Mouse (Mus musculus): Measurements from ENCODE around the gene Nkd1. TPM values are rescaled to one million over a fixed set of nuclear protein-coding genes. Genes with fewer than 3 reads are reported as not detected.

The Nkd1 gene
- total RNA-seq, 4 experiments from 2014 or later, result 38.0 to 56.5 (median 46.5) TPM

GRCm38 (mm10) chr8:88620931-88621330, 99.8 kb downstream of the Nkd1 start:
- DNase-seq, result no peak

- DNase-seq, result peak; percentile 53
Measured at GRCm38 (mm10) chr8:88621408-88621807, 100.3 kb downstream of the Nkd1 start.

- no peak for DNase-seq
Measured at GRCm38 (mm10) chr8:88623351-88623750, 102.2 kb downstream of the Nkd1 start.

GRCm38 (mm10) chr8:88624276-88624675, 103.1 kb downstream of the Nkd1 start:
- DNase-seq, result no peak

GRCm38 (mm10) chr8:88626433-88626832, 105.3 kb downstream of the Nkd1 start:
- no peak for DNase-seq

GRCm38 (mm10) chr8:88626940-88627264, 105.7 kb downstream of the Nkd1 start:
- peak; percentile 36 for DNase-seq

GRCm38 (mm10) chr8:88627265-88627991, 106.3 kb downstream of the Nkd1 start:
- DNase-seq, result peak; percentile 76

GRCm38 (mm10) chr8:88628001-88628774, 107.0 kb downstream of the Nkd1 start:
- DNase-seq, result no peak

- no peak for DNase-seq
Measured at GRCm38 (mm10) chr8:88630225-88630624, 109.1 kb downstream of the Nkd1 start.

- no peak for DNase-seq
Measured at GRCm38 (mm10) chr8:88631081-88631480, 109.9 kb downstream of the Nkd1 start.

GRCm38 (mm10) chr8:88633343-88633765, 112.2 kb downstream of the Nkd1 start:
- no peak for DNase-seq

GRCm38 (mm10) chr8:88635474-88636397, 114.6 kb downstream of the Nkd1 start, which contains the start of gene Snx20:
Snx20 (minus strand) TSS chr8:88636128.
- no peak for DNase-seq

GRCm38 (mm10) chr8:88637092-88638000, 116.2 kb downstream of the Nkd1 start:
- no peak for DNase-seq

GRCm38 (mm10) chr8:88638908-88639307, 117.8 kb downstream of the Nkd1 start:
- no peak for DNase-seq

GRCm38 (mm10) chr8:88642734-88643564, 121.8 kb downstream of the Nkd1 start:
- DNase-seq, result no peak

Other genes starting within 250 kb of the Nkd1 start
- gene Adcy7, start 249.0 kb upstream of the Nkd1 start, total RNA-seq (2022), result 10 to 100 TPM in 2 of 4 experiments, 1 to 10 TPM in 2; 6.4 to 28.7 (median 14.2) TPM
- gene Brd7, start 159.2 kb upstream of the Nkd1 start, total RNA-seq (2022), result 10 to 100 TPM; 58.0 to 82.4 (median 64.5) TPM
- 1 to 10 TPM; 1.2 to 3.0 (median 2.4) TPM for gene Snx20, start 114.8 kb downstream of the Nkd1 start, total RNA-seq (2022)
- gene Nod2, start 126.0 kb downstream of the Nkd1 start, total RNA-seq (2022), result 1 to 10 TPM; 1.0 to 2.1 (median 1.4) TPM
- 10 to 100 TPM; 60.8 to 90.1 (median 80.9) TPM for gene Cyld, start 175.7 kb downstream of the Nkd1 start, total RNA-seq (2022)